Mouse (Mus musculus): ENCODE results near the gene Eif4g3. TPM values are rescaled to one million over a fixed set of nuclear protein-coding genes. Genes with fewer than 3 reads are reported as not detected.
A peak's percentile ranks its signal among the peaks of the same experiment; 100 is the strongest.

Eif4g3 gene
- polyA plus RNA-seq, 1 experiment from 2014 or later, result 27.7 TPM

DNA sequence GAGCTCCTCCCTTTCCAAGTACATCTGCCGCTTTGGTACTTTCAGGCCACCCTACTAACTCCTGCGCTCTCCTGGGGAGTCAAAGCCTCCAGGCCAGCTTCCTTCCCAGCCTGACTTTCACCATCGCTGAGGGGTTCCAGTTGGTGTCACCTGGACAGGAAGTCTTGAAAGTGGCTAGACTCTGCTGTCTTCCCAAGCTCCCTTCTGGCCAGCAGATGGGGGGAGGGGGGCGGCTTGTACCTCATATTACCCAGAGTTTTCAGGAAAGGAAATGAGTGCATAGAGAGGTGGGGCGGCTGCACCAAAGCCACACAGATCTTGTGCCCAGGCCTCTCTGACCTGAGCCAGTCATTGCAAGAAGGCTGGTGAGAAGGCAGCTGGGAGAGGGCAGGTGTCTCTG, 259.4 kb downstream of the Eif4g3 start:
- Histone ChIP-seq H3K4me1 (peaks cover 32% of the 10 kb centered on the region), H3K27ac (no peak overlapping the region), H3K9me3 (no peaks in the 10 kb centered on the region), H3K4me2 (peak overlapping the region; percentile 49), H3K9ac (no peak overlapping the region), H3K27me3 (replicated peaks) (peaks cover 33% of the 10 kb centered on the region), H3K36me3 (no peaks in the 10 kb centered on the region), H3K4me3 (replicated peaks) (0 out of 2 replicates have a peak overlapping the region, but pooled peaks have one; percentile 15)
- WGBS, result 29% methylated on average over 5 of the region's 5 CpGs
- no peak for ATAC-seq (ENCODE audit: insufficient read depth, low FRiP score, low read depth)

DNA sequence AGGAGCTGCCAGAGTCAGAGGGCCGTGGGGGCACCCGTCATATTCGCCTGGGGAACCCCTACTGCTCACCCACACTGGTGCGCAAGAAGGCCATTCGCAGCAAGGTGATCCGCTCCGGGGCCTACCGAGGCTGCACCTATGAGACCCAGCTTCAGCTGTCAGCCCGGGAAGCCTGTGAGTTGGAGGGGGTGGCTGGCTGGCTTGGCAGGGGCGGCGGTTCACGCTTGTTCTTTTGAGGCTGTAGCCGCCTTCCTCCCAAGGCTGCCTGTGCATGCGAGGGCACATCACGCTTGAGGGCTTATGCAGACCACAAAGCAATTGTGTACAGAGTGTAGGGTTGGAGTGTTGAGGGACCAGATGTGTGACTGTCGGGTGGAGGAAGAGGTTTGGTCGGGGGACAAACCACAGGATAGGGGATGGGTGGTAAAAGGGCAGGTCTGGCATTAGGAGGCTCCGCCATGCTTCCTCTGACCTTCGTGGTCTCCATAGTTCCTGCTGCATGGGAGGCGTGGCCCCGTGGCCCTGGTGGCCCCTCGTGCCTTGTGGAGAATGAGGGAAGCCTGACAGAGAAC, 264.4 kb downstream of the Eif4g3 start:
- Histone ChIP-seq H3K27me3 (replicated peaks) (peaks cover 6% of the 10 kb centered on the region; the same call in 1 of the 2 replicates), H3K9me3 (no peaks in the 10 kb centered on the region), H3K9ac (no peak overlapping the region), H3K4me3 (replicated peaks) (no peak overlapping the region), H3K36me3 (no peaks in the 10 kb centered on the region), H3K27ac (no peak overlapping the region), H3K4me1 (peaks cover 2% of the 10 kb centered on the region), H3K4me2 (no peak overlapping the region)
- no peak for ATAC-seq (ENCODE audit: insufficient read depth, low FRiP score, low read depth)
- WGBS, result 77% methylated on average over 22 of the region's 22 CpGs

Small RNA genes lying within 50 kb of the gene (microRNA-seq; reads per million reads assigned to microRNA genes)
- 2.1 reads per million, percentile 4 among the genes with 10 or more reads in this experiment for gene Mir6399

Other genes starting within 250 kb of the Eif4g3 start
- 9.8 and 10.8 TPM in 2 replicates for gene Alpl, start 196.6 kb upstream of the Eif4g3 start, polyA plus RNA-seq (2015; fragmentation: Nextera tagmentation; extraction: Ambion mirVana)
- 52.0 and 53.5 TPM in 2 replicates for gene Ece1, start 130.8 kb upstream of the Eif4g3 start, polyA plus RNA-seq (2015; fragmentation: Nextera tagmentation; extraction: Ambion mirVana)
- gene Hp1bp3, start 223.3 kb downstream of the Eif4g3 start, polyA plus RNA-seq (2015; fragmentation: Nextera tagmentation; extraction: Ambion mirVana), result 129 and 131 TPM in 2 replicates